Mouse (Mus musculus): ENCODE measurements at regions not wholly inside any gene's neighbourhood (a gene's known extent, or its start where the extent isn't known, plus 50 kb on each side); places are given as distances from the start of the nearest gene placed in this dataset.

DNA sequence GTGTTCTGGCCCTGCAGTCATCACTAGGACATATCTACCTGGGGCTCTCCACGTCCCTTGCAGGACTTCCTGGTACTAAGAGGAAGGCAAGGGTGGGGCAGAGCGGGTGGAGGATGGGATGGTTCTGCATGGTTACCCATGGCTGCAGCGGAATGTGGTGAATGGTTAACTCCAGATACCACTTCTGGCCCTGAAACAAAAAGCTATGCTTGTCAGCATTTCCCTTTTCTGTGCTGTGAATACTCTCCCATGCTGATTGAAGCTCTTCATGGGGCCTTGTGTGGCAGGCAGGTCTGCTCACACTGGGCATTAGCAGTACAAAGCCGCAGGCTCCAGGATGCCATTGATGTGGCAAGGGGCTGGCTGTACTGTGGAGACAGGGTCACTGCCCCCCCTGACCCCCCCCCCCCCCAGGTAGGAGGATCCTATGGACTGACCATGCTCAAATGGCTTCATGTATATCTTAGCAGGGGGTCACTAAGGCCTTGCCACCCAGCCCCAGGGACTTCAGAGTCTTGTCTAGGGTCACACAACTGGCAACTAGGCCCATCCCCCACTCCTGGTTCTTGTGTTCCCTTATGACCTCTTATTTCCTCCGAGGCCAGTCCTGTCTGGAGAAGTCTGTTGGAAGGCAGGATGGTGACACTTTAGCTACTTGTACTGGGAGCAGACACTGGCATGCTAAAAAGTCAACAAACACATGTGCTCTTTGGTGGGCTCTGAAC lies 120.0 kb upstream of the Id2 start:
- Histone ChIP-seq H3K4me2 (ENCODE audit: low read length) (no peak overlapping the region), H3K4me3 (ENCODE audit: low read depth, low read length) (no peak overlapping the region), H3K9me3 (replicated peaks; ENCODE audit: control insufficient read depth, low read length, poor library complexity, severe bottlenecking) (no peaks in the 10 kb centered on the region), H3K36me3 (ENCODE audit: control insufficient read depth, insufficient read depth, low read length) (no peaks in the 10 kb centered on the region), H3K4me1 (ENCODE audit: control insufficient read depth, insufficient read depth, low read length) (peaks cover 6% of the 10 kb centered on the region; the same call in 1 of the 2 replicates), H3K27me3 (ENCODE audit: control insufficient read depth, insufficient read depth, low read depth, low read length) (no peaks in the 10 kb centered on the region), H3K27ac (ENCODE audit: low read length) (no peak overlapping the region), H3K9ac (ENCODE audit: low read depth, low read length) (no peak overlapping the region)
- WGBS, result 40% methylated on average over 5 of the region's 5 CpGs
- ATAC-seq, result 0 out of 2 replicates have a peak, but pooled peaks have one; percentile 36

DNA sequence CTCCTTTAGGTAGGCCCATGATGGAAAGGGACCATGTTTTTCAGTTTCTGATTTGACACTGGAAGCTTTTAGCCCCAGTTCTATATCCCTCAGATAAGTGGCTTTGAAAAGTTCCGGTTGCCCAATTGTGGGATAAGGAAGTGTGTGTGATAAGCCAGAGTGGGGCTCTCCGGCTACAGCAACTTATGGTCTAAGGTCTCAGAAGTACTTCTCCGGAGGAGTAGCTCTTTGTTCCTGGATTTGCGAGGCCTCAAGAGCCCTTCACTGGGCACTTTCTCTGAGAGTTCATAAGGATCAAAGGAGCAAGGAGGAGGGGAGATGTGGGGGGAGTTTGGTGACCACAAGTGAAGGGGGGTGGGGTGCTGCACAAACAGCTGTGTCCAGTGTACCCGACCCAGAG lies 118.3 kb upstream of the Id2 start:
- H3K27me3 ChIP-seq (ENCODE audit: control insufficient read depth, insufficient read depth, low read depth, low read length), result no peaks in the 10 kb centered on the region
- H3K4me2 ChIP-seq (ENCODE audit: low read length), result no peak overlapping the region
- H3K9ac ChIP-seq (ENCODE audit: low read depth, low read length), result no peak overlapping the region
- peaks cover 4% of the 10 kb centered on the region; the same call in 1 of the 2 replicates for H3K4me1 ChIP-seq (ENCODE audit: control insufficient read depth, insufficient read depth, low read length)
- ATAC-seq, result no peak
- H3K9me3 ChIP-seq (replicated peaks; ENCODE audit: control insufficient read depth, low read length, poor library complexity, severe bottlenecking), result no peaks in the 10 kb centered on the region
- no peak overlapping the region for H3K27ac ChIP-seq (ENCODE audit: low read length)
- no peaks in the 10 kb centered on the region for H3K36me3 ChIP-seq (ENCODE audit: control insufficient read depth, insufficient read depth, low read length)
- 52% methylated on average over 5 of the region's 5 CpGs for WGBS
- H3K4me3 ChIP-seq (ENCODE audit: low read depth, low read length), result no peak overlapping the region

DNA sequence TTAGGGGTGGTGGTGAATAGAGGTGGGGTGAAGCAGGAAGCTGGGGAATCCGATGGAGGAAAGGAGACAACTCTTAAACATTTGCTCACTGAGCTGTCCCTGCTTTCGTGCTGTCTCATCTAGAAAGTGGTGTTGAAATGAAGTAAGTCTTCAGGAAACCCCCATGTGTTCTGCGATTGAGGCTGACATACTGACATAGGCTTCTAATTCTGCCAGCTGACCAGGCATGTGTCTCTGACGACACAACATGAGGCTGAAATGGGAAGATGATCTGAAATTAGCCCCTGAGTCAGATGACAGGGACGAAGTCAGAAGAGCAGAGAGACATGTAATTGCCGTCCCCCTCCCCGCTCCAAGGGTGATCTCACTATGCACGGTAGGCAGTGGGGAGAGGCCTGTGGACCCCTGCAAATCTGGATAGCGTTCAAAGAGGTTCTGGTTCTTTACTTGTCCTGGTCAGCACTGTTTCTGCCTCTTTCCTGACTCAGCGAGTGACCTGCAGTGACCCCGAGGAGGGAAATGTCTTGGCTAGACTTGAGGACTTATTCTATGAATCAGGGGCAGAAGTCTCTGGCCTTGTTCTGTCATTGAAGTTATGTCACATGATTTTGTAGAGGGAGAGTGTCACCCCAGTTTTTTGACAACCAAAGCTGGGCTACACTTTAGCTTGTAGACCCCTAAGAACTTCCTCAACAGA lies 117.0 kb upstream of the Id2 start:
- Histone ChIP-seq H3K9me3 (replicated peaks; ENCODE audit: control insufficient read depth, low read length, poor library complexity, severe bottlenecking) (no peaks in the 10 kb centered on the region), H3K9ac (ENCODE audit: low read depth, low read length) (no peak overlapping the region), H3K27me3 (ENCODE audit: control insufficient read depth, insufficient read depth, low read depth, low read length) (no peaks in the 10 kb centered on the region), H3K4me2 (ENCODE audit: low read length) (no peak overlapping the region), H3K36me3 (ENCODE audit: control insufficient read depth, insufficient read depth, low read length) (no peaks in the 10 kb centered on the region), H3K4me1 (ENCODE audit: control insufficient read depth, insufficient read depth, low read length) (peaks cover 3% of the 10 kb centered on the region; the same call in 1 of the 2 replicates), H3K27ac (ENCODE audit: low read length) (no peak overlapping the region), H3K4me3 (ENCODE audit: low read depth, low read length) (no peak overlapping the region)
- no peak for ATAC-seq
- 90% methylated on average over 11 of the region's 11 CpGs for WGBS

DNA sequence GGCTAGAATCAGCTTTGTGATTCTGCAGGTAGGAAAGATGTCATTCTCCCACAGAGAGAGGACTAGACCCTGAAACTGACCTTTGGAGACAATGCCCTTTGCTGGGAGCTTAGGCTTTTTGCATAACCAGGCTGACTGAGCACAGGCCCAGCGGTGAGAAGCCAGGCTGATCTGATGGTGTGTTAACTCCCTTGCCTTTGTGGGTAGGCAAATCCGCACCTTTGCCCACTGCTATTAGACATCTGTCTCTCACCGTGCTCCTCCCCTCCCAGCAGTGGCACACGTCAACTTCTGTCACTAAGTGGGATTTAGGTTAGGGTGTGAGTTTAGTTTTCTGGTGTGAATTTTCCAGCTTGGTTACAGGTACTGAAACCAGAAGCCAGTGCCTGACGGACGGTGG lies 114.4 kb upstream of the Id2 start:
- no peaks in the 10 kb centered on the region for H3K4me1 ChIP-seq (ENCODE audit: control insufficient read depth, insufficient read depth, low read length)
- ATAC-seq, result no peak
- H3K27ac ChIP-seq (ENCODE audit: low read length), result no peak overlapping the region
- H3K36me3 ChIP-seq (ENCODE audit: control insufficient read depth, insufficient read depth, low read length), result no peaks in the 10 kb centered on the region
- H3K9ac ChIP-seq (ENCODE audit: low read depth, low read length), result no peak overlapping the region
- 80% methylated on average over 6 of the region's 6 CpGs for WGBS
- H3K27me3 ChIP-seq (ENCODE audit: control insufficient read depth, insufficient read depth, low read depth, low read length), result no peaks in the 10 kb centered on the region
- H3K4me2 ChIP-seq (ENCODE audit: low read length), result no peak overlapping the region
- no peak overlapping the region for H3K4me3 ChIP-seq (ENCODE audit: low read depth, low read length)
- H3K9me3 ChIP-seq (replicated peaks; ENCODE audit: control insufficient read depth, low read length, poor library complexity, severe bottlenecking), result no peaks in the 10 kb centered on the region

DNA sequence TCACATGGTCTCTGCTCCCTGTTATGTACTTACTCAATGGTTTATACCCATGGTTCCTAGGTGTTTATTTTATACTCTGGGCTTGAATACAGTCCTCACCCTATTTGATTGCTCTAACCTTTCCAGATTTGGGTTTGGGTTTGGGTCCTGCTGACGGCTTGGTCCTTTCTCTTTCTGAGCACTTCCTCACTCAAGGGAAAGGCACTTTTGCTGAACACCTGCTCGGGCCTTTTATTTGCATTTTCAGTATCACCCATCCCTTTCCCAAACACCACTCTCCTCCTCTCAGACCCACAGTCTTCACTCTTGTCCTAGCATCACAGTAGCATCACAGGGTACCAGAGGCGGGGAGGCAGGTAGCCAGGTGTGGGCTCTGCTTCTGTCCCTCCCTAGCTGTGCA lies 113.7 kb upstream of the Id2 start:
- Histone ChIP-seq H3K27me3 (ENCODE audit: control insufficient read depth, insufficient read depth, low read depth, low read length) (no peaks in the 10 kb centered on the region), H3K9ac (ENCODE audit: low read depth, low read length) (no peak overlapping the region), H3K4me1 (ENCODE audit: control insufficient read depth, insufficient read depth, low read length) (no peaks in the 10 kb centered on the region), H3K4me2 (ENCODE audit: low read length) (no peak overlapping the region), H3K36me3 (ENCODE audit: control insufficient read depth, insufficient read depth, low read length) (no peaks in the 10 kb centered on the region), H3K27ac (ENCODE audit: low read length) (no peak overlapping the region), H3K9me3 (replicated peaks; ENCODE audit: control insufficient read depth, low read length, poor library complexity, severe bottlenecking) (no peaks in the 10 kb centered on the region), H3K4me3 (ENCODE audit: low read depth, low read length) (no peak overlapping the region)
- ATAC-seq, result no peak
- WGBS, result 95% methylated on average over 3 of the region's 3 CpGs

DNA sequence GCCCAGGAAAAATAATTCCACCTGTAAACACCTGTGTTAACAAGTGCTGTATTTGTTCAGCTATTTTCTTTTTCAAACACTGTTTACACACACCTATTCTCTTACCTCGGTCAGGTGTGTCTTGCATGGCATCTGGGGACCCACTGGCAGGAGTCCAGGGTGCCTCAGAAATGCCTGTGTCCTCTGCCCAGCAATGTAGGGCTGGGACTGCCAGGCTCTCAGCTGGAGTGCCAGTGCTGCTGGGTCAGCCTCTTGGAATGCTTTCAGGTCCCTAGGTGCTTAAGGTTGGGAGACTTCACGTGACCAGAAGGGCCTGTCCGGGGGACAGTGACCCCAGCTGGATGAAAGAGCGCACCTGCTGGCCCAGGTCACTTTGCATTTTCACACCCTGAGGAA lies 112.4 kb upstream of the Id2 start:
- no peak overlapping the region for H3K27ac ChIP-seq (ENCODE audit: low read length)
- H3K4me1 ChIP-seq (ENCODE audit: control insufficient read depth, insufficient read depth, low read length), result no peaks in the 10 kb centered on the region
- H3K9me3 ChIP-seq (replicated peaks; ENCODE audit: control insufficient read depth, low read length, poor library complexity, severe bottlenecking), result no peaks in the 10 kb centered on the region
- WGBS, result 43% methylated on average over 4 of the region's 4 CpGs
- no peak overlapping the region for H3K9ac ChIP-seq (ENCODE audit: low read depth, low read length)
- no peak overlapping the region for H3K4me3 ChIP-seq (ENCODE audit: low read depth, low read length)
- H3K4me2 ChIP-seq (ENCODE audit: low read length), result no peak overlapping the region
- ATAC-seq, result no peak
- no peaks in the 10 kb centered on the region for H3K36me3 ChIP-seq (ENCODE audit: control insufficient read depth, insufficient read depth, low read length)
- H3K27me3 ChIP-seq (ENCODE audit: control insufficient read depth, insufficient read depth, low read depth, low read length), result no peaks in the 10 kb centered on the region

DNA sequence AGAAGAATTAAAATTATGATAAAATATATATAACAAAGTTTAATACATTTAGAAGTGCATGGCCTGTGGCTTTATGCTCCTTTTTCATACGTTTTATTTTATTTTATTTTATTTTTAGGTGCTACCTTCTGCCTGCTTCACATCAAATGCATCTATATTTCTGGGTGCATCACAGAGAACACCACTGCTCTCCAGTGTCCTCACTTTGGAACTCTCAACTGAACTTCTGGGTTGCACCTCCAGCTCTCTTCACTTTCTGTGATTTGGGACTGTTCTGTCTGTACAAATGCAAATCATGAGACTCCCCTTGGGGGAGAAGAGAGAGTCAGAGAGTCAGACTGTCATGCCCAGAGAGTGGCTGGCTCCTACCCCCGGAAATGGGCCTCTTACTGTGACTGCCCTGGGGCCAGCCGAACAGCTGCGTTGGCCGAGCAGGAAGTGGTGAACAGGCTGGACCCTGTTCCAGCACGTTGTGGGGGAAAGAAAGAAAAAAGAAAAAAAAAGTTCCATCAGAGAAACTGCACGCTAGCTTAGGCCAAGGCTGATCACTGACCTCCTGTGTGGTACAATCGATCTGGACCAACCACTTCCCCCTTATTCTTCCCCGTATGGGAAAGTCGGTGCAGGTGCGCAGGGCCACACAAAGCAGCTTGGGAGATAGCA lies 111.9 kb upstream of the Id2 start:
- Histone ChIP-seq H3K4me3 (ENCODE audit: low read depth, low read length) (no peak overlapping the region), H3K27ac (ENCODE audit: low read length) (no peak overlapping the region), H3K4me1 (ENCODE audit: control insufficient read depth, insufficient read depth, low read length) (no peaks in the 10 kb centered on the region), H3K9ac (ENCODE audit: low read depth, low read length) (no peak overlapping the region), H3K9me3 (replicated peaks; ENCODE audit: control insufficient read depth, low read length, poor library complexity, severe bottlenecking) (no peaks in the 10 kb centered on the region), H3K36me3 (ENCODE audit: control insufficient read depth, insufficient read depth, low read length) (no peaks in the 10 kb centered on the region), H3K4me2 (ENCODE audit: low read length) (no peak overlapping the region), H3K27me3 (ENCODE audit: control insufficient read depth, insufficient read depth, low read depth, low read length) (no peaks in the 10 kb centered on the region)
- WGBS, result 46% methylated on average over 11 of the region's 11 CpGs
- no peak for ATAC-seq

DNA sequence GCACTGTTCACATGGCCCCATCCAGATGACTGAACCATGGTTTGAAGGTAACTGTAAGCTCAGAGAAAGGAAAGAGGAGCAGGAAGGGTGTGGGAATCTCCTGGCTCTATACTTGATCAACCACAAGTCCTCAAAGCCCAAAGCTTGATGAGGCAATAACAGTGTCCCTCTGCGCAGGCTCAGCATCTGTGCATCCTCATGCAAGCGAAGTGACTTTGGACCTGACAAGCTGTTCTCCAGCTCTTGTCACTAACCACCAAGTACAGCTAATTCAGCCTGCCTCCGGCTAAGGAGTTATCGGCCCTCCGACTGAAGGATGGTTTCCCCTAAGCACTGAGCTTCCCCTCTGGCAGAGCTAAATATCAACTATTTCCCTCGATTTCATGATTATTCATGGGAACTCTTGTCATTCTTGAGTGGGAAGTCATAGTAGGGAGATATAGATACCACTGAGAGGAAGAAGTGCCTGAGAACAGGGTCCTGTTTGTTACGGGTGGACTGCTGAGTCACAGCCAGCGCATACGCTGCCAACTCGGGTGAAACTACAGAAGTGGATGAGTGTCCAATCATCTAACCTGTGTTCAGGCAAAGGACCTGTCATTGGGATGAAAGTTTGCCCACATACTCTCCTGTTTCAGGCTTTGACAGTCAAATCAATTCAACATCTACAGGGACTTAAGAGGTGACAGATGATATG lies 106.6 kb upstream of the Id2 start:
- Histone ChIP-seq H3K27me3 (ENCODE audit: control insufficient read depth, insufficient read depth, low read depth, low read length) (no peaks in the 10 kb centered on the region), H3K4me1 (ENCODE audit: control insufficient read depth, insufficient read depth, low read length) (no peaks in the 10 kb centered on the region), H3K4me2 (ENCODE audit: low read length) (no peak overlapping the region), H3K4me3 (ENCODE audit: low read depth, low read length) (no peak overlapping the region), H3K9me3 (replicated peaks; ENCODE audit: control insufficient read depth, low read length, poor library complexity, severe bottlenecking) (no peaks in the 10 kb centered on the region), H3K36me3 (ENCODE audit: control insufficient read depth, insufficient read depth, low read length) (no peaks in the 10 kb centered on the region), H3K27ac (ENCODE audit: low read length) (no peak overlapping the region), H3K9ac (ENCODE audit: low read depth, low read length) (no peak overlapping the region)
- ATAC-seq, result no peak
- WGBS, result 91% methylated on average over 10 of the region's 10 CpGs

Data from midbrain, embryonic 16.5 days (tissue).